ENCODE assay signal across 8 mouse cellular contexts in genomic region chr4:138217951-138218685, GRCm38 (mm10). TPM values are rescaled to one million over a fixed set of nuclear protein-coding genes. Genes with fewer than 3 reads are reported as not detected.
DNase-seq lines count a peak whose midpoint lies in the region; ATAC-seq and TF ChIP-seq lines count a peak whose summit lies in the region.

No protein-coding gene starts in this region.

- peak overlapping the region; percentile 90 for H3K4me3 ChIP-seq in kidney, embryonic 16.5 days (ENCODE audit: low read length)
- H3K4me3 ChIP-seq in bone marrow macrophage, adult 2 months (ENCODE audit: insufficient read depth, low read length) = peak overlapping the region; percentile 90
- peak overlapping the region; percentile 93 for H3K4me3 ChIP-seq in hindbrain, embryonic 15.5 days
- H3K4me3 ChIP-seq in midbrain, embryonic 15.5 days = peak overlapping the region; percentile 90

- WGBS in kidney, embryonic 16.5 days = 71% methylated on average over 11 of the region's 11 CpGs
- WGBS in hindbrain, embryonic 15.5 days = 79% methylated on average over 11 of the region's 11 CpGs
- 82% methylated on average over 11 of the region's 11 CpGs for WGBS in midbrain, embryonic 15.5 days

- H3K9ac ChIP-seq in kidney, embryonic 16.5 days (replicated peaks; ENCODE audit: low read length) = peak overlapping the region; percentile 97
- H3K9ac ChIP-seq in hindbrain, embryonic 15.5 days = peak overlapping the region; percentile 96
- H3K9ac ChIP-seq in midbrain, embryonic 15.5 days = peak overlapping the region; percentile 96

- peak overlapping the region; percentile 99; the same call in 1 of the 2 replicates for H3K27ac ChIP-seq in kidney, embryonic 16.5 days (ENCODE audit: low read length)
- no peak overlapping the region for H3K27ac ChIP-seq in bone marrow macrophage, adult 2 months (ENCODE audit: insufficient read depth, low read depth, low read length)
- H3K27ac ChIP-seq in hindbrain, embryonic 15.5 days (replicated peaks) = peak overlapping the region; percentile 100
- peak overlapping the region; percentile 100; the same call in 1 of the 2 replicates for H3K27ac ChIP-seq in midbrain, embryonic 15.5 days

- H3K4me1 ChIP-seq in kidney, embryonic 16.5 days (ENCODE audit: insufficient read depth, low read length) = peaks cover 36% of the 10 kb centered on the region
- peaks cover 25% of the 10 kb centered on the region for H3K4me1 ChIP-seq in bone marrow macrophage, adult 2 months (ENCODE audit: control insufficient read depth, insufficient read depth, low read length)
- H3K4me1 ChIP-seq in hindbrain, embryonic 15.5 days (replicated peaks) = peaks cover 33% of the 10 kb centered on the region
- H3K4me1 ChIP-seq in midbrain, embryonic 15.5 days = peaks cover 35% of the 10 kb centered on the region

- no peak for TF ChIP-seq CTCF in bone marrow macrophage, adult 2 months (IDR thresholded peaks at IDR 0.05; ENCODE audit: low read depth, low read length)

- H3K36me3 ChIP-seq in kidney, embryonic 16.5 days (ENCODE audit: insufficient read depth, low read length) = peaks cover 21% of the 10 kb centered on the region
- H3K36me3 ChIP-seq in hindbrain, embryonic 15.5 days = peaks cover 6% of the 10 kb centered on the region
- peaks cover 3% of the 10 kb centered on the region; the same call in 1 of the 2 replicates for H3K36me3 ChIP-seq in midbrain, embryonic 15.5 days (replicated peaks)

- no peak for ATAC-seq in kidney, embryonic 16.5 days (ENCODE audit: low FRiP score, low TSS enrichment)
- ATAC-seq in hindbrain, embryonic 15.5 days (ENCODE audit: low FRiP score, low read depth) = no peak
- no peak for ATAC-seq in midbrain, embryonic 15.5 days (replicated peaks)

- TF ChIP-seq POLR2A in bone marrow macrophage, adult 2 months (IDR thresholded peaks at IDR 0.05; ENCODE audit: borderline replicate concordance, low read depth, low read length) = no peak

- peak overlapping the region; percentile 93 for H3K4me2 ChIP-seq in kidney, embryonic 16.5 days (replicated peaks; ENCODE audit: low read depth, low read length)
- H3K4me2 ChIP-seq in hindbrain, embryonic 15.5 days = peak overlapping the region; percentile 84
- peak overlapping the region; percentile 69 for H3K4me2 ChIP-seq in midbrain, embryonic 15.5 days

- no peaks in the 10 kb centered on the region for H3K27me3 ChIP-seq in kidney, embryonic 16.5 days (ENCODE audit: insufficient read depth, low read length)
- no peaks in the 10 kb centered on the region for H3K27me3 ChIP-seq in hindbrain, embryonic 15.5 days
- no peaks in the 10 kb centered on the region for H3K27me3 ChIP-seq in midbrain, embryonic 15.5 days (replicated peaks)

- intact Hi-C loops in gastrocnemius, postnatal 36 days (cut with DNase I) = no loop called here

- H3K9me3 ChIP-seq in kidney, embryonic 16.5 days (ENCODE audit: low read length) = no peaks in the 10 kb centered on the region
- H3K9me3 ChIP-seq in hindbrain, embryonic 15.5 days = no peaks in the 10 kb centered on the region
- H3K9me3 ChIP-seq in midbrain, embryonic 15.5 days = no peaks in the 10 kb centered on the region

- no peak for DNase-seq in kidney, adult 8-10 months
- no peak for DNase-seq in gastrocnemius, postnatal 36 days
- DNase-seq in ovary, postnatal 14 days (ENCODE audit: low spot score) = no peak
- no peak for DNase-seq in adrenal gland, adult 2 months

RNA-seq across cellular contexts. Expression of gene Hp1bp3, which starts 2.0 kb away (rescaled TPM):
- polyA plus RNA-seq in kidney, embryonic 16.5 days (2015; fragmentation: Nextera tagmentation; extraction: Ambion mirVana) = 155 and 160 TPM in 2 replicates
- polyA plus RNA-seq in bone marrow macrophage, adult 2 months (2012; ENCODE audit: insufficient read depth, insufficient read length, missing spikeins) = 141 TPM in 2 replicates
- polyA plus RNA-seq in hindbrain, embryonic 15.5 days (2015; fragmentation: Nextera tagmentation; extraction: Ambion mirVana) = 173 and 185 TPM in 2 replicates
- 205 and 219 TPM in 2 replicates for polyA plus RNA-seq in midbrain, embryonic 15.5 days (2015; fragmentation: Nextera tagmentation; extraction: Ambion mirVana)
- 10 to 100 TPM; 46.7 to 52.0 TPM for total RNA-seq in gastrocnemius, postnatal 36 days (2021)
- total RNA-seq in adrenal gland, adult 2 months (2021) = 100 to 1,000 TPM; 202 to 222 TPM
- polyA plus RNA-seq in adrenal gland, adult 2 months (2012; rRNA removed) = 40.0 and 49.8 TPM in 2 replicates

RNA-seq across cellular contexts. Expression of gene Sh2d5, which starts 32.1 kb away (rescaled TPM):
- 0.67 and 0.76 TPM in 2 replicates for polyA plus RNA-seq in kidney, embryonic 16.5 days (2015; fragmentation: Nextera tagmentation; extraction: Ambion mirVana)
- polyA plus RNA-seq in bone marrow macrophage, adult 2 months (2012; ENCODE audit: insufficient read depth, insufficient read length, missing spikeins) = 0.16 TPM in 1 of 2 replicates, not detected in the other
- polyA plus RNA-seq in hindbrain, embryonic 15.5 days (2015; fragmentation: Nextera tagmentation; extraction: Ambion mirVana) = 16.5 and 20.3 TPM in 2 replicates
- 17.0 and 17.4 TPM in 2 replicates for polyA plus RNA-seq in midbrain, embryonic 15.5 days (2015; fragmentation: Nextera tagmentation; extraction: Ambion mirVana)
- under 1 TPM; 0.08 to 0.12 TPM for total RNA-seq in gastrocnemius, postnatal 36 days (2021)
- total RNA-seq in adrenal gland, adult 2 months (2021) = 1 to 10 TPM; 1.8 to 2.0 TPM
- 3.4 and 3.7 TPM in 2 replicates for polyA plus RNA-seq in adrenal gland, adult 2 months (2012; rRNA removed)

RNA-seq across cellular contexts. Expression of gene Kif17, which starts 32.1 kb away (rescaled TPM):
- polyA plus RNA-seq in kidney, embryonic 16.5 days (2015; fragmentation: Nextera tagmentation; extraction: Ambion mirVana) = 2.2 and 2.6 TPM in 2 replicates
- not detected in 2 replicates for polyA plus RNA-seq in bone marrow macrophage, adult 2 months (2012; ENCODE audit: insufficient read depth, insufficient read length, missing spikeins)
- 3.9 and 4.5 TPM in 2 replicates for polyA plus RNA-seq in hindbrain, embryonic 15.5 days (2015; fragmentation: Nextera tagmentation; extraction: Ambion mirVana)
- 2.8 and 3.8 TPM in 2 replicates for polyA plus RNA-seq in midbrain, embryonic 15.5 days (2015; fragmentation: Nextera tagmentation; extraction: Ambion mirVana)
- total RNA-seq in gastrocnemius, postnatal 36 days (2021) = not detected
- 1 to 10 TPM; 2.7 to 2.8 TPM for total RNA-seq in adrenal gland, adult 2 months (2021)
- polyA plus RNA-seq in adrenal gland, adult 2 months (2012; rRNA removed) = 4.0 and 4.3 TPM in 2 replicates
